Mouse (Mus musculus): ENCODE measurements around the gene Tnp1.

Gene Tnp1

GRCm38 (mm10) chr1:73015731-73016130 lies at the start of gene Tnp1:
Gene Tnp1 (minus strand): TSS chr1:73015909.
- no peak for DNase-seq (ENCODE audit: low read depth, low spot score)

DNA sequence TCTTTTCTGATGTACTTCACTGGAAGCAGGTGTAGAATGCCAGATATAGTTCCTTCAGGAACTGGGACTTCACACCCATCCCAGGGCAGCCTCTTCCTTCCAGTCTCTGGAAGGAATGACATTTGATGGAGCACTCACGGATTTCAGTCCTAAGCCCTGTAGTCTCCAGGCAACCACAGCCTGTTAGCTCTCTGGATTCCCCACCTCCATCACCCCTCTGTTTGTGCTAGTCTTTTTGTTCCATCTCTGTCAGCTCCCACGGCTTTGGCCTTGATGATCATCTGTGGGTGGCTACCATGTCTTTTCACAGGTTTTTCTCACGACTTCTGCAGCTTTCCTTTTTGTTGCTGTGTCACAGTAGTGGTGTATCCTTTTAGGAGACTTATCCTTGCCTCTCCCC lies 48.6 kb upstream of the Tnp1 start:
- DNase-seq (ENCODE audit: low read depth, low spot score): no peak

DNA sequence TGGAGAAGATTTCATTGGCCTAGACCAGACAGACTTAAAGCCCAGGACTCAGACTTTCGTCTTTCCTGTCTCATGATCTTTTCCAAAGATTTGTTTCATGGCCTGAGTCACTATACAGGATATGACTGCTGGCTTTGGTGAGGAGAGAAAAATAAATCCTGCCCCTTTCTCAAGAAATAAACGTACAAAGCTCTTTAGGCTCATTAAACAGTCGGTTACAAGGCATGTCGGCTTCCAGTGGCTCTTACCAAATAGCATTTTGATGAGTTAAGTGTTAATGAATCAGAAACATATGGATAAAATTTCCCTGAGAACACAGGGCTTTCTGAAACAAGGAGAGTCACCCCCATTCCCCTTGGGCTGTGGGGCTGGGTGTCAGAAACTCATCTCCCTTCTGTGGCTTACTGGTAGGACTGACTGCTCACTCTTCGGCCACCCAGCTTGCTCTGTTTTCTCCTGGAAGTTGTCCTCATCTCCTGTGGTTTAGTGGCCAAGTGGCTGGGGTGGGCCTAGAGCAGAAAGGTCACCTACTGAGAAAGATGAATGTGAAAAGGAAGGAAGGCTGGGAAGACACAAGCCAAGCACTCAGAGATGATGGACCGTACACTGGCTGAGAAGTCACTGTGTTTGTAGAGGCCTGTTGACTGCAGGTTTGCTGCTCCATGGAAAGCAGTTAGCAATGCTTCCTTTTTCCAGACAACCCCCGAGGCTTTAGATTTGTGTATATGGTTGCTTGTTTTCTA lies 46.0 kb upstream of the Tnp1 start:
- DNase-seq (ENCODE audit: low read depth, low spot score): no peak

DNA sequence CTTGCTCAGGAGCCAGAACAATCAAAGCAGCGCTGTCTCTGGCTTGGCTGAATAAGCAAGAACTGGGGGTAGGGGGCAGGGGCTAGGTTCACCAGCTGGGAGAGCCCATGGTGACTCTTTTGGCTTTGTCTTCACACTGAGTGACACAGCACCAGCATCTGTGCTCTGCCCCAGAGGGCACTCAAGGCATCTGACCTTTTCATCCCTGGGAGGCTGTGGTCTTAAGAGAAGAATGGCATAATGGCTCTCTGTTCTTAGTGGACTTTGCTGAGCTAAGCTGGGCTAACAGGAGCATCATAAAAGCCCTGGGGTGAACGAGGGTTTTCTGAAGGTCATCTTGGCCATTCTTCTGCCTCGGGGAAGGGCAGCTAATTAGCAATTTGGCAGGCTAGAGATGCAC lies 44.6 kb upstream of the Tnp1 start:
- DNase-seq (ENCODE audit: low read depth, low spot score): no peak

- no peak for DNase-seq (ENCODE audit: low read depth, low spot score)
These were observed 40.7 kb upstream of the Tnp1 start for GRCm38 (mm10) chr1:73056266-73057001.

DNA sequence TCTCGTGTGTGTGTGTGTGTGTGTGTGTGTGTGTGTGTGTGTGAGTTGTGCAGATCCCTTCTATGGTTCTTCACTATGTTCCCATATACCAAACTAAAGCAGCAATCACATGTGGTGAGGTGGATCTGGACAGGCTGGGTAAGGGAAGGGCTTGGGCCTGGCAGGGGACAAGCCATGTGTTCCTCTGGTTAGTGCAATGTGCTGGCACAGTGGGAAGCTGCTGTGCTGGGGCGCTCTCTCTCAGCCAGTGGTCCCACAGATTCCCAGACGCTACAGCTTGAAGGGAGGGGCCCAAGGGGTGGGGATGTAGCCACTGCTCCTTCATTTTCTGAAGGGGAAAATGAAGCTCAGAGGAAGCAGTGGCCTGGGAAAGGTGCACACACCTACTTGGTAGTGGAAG lies 40.1 kb upstream of the Tnp1 start:
- no peak for DNase-seq (ENCODE audit: low read depth, low spot score)

DNA sequence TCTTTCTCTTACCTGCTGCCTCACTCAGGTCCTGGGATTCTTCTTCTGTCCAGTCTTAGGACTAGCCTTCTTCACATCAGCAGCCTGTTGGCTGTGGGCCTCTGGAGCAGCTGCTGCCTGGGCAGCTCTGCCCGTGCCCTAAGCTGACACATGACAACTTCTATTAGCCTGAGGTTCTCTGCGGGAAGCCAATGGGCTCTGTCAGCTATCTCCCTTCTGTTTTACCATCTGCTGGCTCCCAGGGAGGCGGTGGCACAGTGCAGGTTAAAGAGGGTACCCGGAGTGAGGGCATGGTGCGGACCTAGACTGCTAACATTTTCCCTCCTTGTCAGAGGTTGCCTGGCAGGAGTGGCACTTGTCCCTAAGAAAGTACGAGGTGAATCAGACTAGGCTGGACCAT lies 39.5 kb upstream of the Tnp1 start:
- no peak for DNase-seq (ENCODE audit: low read depth, low spot score)

DNA sequence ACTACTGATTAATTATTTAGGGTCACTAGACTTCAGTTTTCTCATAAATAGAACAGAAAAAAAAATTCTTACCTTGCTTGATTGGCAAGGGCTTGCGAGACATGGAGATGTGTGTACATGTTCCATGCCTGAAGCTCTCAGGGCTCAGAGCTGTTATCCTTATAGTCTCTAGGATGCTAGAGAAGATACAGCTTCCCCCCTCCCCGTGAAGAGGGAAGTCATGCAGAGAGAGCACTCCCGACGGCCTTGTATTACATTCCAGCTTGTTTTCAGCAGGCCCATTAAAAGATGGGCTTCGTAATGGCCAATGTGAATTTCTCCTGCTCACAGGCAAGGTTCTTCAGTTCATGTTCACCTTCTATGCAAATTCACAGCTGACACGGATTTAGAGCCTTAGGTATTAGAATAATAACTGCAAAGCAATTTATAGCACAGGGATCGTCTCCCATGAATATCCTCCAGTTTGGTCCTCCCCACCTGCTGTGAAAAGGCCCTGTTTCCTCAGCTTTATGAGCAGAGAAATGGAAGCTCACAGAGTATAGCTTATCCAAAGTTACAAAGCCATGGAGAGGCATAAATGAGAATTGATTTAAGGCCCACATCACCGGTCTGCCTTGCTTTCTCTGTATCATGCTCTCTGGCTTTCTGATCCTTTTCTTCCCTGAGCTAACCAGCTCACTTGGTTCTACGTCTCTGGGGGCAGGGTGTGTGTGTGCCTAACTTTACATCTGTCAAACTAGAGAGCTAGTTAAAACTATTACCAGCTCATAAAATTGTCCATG lies 38.0 kb upstream of the Tnp1 start:
- DNase-seq (ENCODE audit: low read depth, low spot score): no peak

- DNase-seq (ENCODE audit: low read depth, low spot score): no peak
These were observed 31.4 kb upstream of the Tnp1 start for GRCm38 (mm10) chr1:73046896-73047672.

DNA sequence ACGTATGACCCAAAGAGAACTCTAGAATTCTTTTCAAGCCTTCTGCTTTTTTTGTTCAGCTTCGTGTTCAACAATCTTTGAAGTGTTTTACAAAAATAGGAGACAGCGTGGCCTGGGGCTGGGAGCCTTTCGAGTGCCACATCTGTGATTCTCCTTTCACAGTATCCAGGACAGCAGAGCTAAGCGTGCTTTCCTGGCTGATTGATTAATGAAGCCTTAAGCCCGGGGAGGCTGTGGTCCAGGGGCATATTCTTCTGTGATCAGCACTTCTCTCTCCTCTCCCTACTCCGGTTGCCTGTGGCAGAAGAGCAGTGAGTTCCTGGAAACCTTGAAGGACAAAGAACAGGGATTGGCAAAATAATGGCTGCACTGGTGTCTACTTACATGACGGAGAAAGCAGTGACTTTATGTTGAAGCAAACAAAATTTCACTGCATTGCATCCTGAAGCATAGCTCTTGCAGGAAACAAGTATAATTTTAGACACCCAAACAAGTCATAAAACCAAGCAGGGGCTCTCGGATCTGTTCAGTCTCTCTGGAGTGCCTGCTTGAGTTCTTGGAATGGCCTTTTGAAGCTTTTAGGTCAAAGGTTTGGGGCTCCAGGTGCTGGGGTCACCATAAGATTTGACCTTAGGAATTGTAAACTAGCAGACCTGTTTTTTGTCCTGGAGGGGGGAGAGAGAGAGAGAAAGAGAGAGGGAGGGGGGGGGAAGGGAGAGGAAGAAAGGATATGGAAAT lies 30.4 kb upstream of the Tnp1 start:
- DNase-seq (ENCODE audit: low read depth, low spot score): no peak

- DNase-seq (ENCODE audit: low read depth, low spot score): no peak
These were observed 28.0 kb upstream of the Tnp1 start for GRCm38 (mm10) chr1:73043671-73044070.

- DNase-seq (ENCODE audit: low read depth, low spot score): no peak
These were observed 25.1 kb upstream of the Tnp1 start for GRCm38 (mm10) chr1:73040691-73041425.

- DNase-seq (ENCODE audit: low read depth, low spot score): no peak
These were observed 22.8 kb upstream of the Tnp1 start for GRCm38 (mm10) chr1:73038532-73038931.

DNA sequence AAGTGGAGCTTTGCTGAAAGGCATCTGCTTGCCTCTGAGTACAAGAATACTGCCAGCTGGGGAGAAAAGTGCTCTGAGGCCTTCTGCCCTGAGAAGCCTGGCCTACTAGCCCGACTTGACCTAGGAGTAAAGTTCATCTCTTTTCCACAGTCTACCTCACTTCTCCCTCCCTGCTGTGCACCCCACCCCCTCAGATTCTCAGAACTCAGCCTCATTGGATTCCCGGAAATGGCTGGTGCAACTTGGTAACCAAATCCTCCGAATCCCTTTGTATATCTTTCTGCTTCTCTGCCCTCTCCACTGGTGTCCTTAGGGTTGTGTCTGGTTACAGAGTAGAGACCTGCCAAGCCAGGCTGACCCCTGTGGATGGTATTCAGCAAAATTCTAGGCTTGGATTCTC lies 20.8 kb upstream of the Tnp1 start:
- DNase-seq (ENCODE audit: low read depth, low spot score): peak; percentile 61

DNA sequence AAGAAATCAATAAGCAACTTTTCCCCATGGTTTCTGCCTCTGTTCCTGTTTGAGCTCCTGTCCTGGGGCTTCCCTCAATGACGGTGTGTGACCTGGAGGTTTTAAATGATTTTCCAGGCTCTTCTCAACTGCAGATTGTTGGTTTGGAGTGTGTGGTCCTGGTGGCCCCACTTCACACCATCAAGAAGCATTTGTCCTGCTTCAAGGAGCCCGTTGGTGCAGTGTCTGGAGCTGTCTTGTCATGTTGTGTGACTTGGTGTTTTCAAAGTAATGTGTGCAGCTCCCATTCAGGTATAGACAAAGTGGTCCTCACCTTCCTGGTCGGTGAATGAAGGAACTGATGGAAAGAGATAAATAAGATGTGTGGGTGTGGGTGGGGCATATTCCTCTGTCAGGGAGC lies 20.0 kb upstream of the Tnp1 start:
- no peak for DNase-seq (ENCODE audit: low read depth, low spot score)

DNA sequence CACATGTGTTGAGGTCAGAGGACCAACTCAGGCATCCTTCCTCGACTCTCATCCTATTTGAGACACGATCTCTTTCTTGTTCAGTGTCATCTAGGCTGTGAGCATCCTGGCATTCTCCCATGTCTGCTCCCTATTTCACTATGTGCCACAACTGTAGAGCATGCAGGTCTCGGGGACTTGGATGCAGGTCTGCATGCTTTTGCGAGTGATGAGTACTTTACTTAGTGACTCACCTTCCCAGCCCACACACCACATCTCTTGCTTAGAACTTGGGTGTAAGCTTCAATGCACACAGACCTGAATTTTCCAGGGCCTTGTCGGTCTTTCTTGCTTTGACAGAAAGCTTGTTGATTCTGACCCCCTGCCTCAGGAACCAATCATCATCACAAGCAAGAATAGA lies 16.8 kb upstream of the Tnp1 start:
- no peak for DNase-seq (ENCODE audit: low read depth, low spot score)

GRCm38 (mm10) chr1:73028741-73029140 lies 13.0 kb upstream of the Tnp1 start:
- DNase-seq (ENCODE audit: low read depth, low spot score): no peak

- no peak for DNase-seq (ENCODE audit: low read depth, low spot score)
These were observed 11.7 kb upstream of the Tnp1 start for GRCm38 (mm10) chr1:73027381-73027780.

GRCm38 (mm10) chr1:73026786-73027299 lies 11.1 kb upstream of the Tnp1 start:
- no peak for DNase-seq (ENCODE audit: low read depth, low spot score)

GRCm38 (mm10) chr1:73026157-73026556 lies 10.4 kb upstream of the Tnp1 start:
- no peak for DNase-seq (ENCODE audit: low read depth, low spot score)

Data from ES-CJ7 (cell line).